Mouse (Mus musculus) G1E (cell line): Measurements from ENCODE around the gene Arsj.

Experiments
- CTCF ChIP-seq: IDR thresholded peaks from 2 replicates; pipeline ENCODE4 v1.5.1; 2012; ENCODE audit warnings: low read depth, low read length, inconsistent platforms, mixed read lengths
- GATA1 ChIP-seq: IDR thresholded peaks from 2 replicates; pipeline ENCODE4 v1.6.1; 2012; ENCODE audit warnings: borderline replicate concordance, low read length, inconsistent platforms, mixed read lengths
- GATA2 ChIP-seq: IDR thresholded peaks from 2 replicates; pipeline ENCODE4 v1.6.1; 2012; ENCODE audit warnings: low read depth, low read length, inconsistent platforms, borderline replicate concordance
- POLR2AphosphoS5 ChIP-seq: IDR thresholded peaks from 2 replicates; pipeline ENCODE4 v1.6.1; 2012; ENCODE audit warnings: low read depth, low read length, inconsistent platforms; ENCODE audit not compliant: insufficient replicate concordance
- TAL1 ChIP-seq: conservative IDR thresholded peaks from 2 replicates; pipeline ENCODE4 v1.6.1; 2012; ENCODE audit warnings: low read depth, low read length, inconsistent platforms, mixed read lengths

DNA sequence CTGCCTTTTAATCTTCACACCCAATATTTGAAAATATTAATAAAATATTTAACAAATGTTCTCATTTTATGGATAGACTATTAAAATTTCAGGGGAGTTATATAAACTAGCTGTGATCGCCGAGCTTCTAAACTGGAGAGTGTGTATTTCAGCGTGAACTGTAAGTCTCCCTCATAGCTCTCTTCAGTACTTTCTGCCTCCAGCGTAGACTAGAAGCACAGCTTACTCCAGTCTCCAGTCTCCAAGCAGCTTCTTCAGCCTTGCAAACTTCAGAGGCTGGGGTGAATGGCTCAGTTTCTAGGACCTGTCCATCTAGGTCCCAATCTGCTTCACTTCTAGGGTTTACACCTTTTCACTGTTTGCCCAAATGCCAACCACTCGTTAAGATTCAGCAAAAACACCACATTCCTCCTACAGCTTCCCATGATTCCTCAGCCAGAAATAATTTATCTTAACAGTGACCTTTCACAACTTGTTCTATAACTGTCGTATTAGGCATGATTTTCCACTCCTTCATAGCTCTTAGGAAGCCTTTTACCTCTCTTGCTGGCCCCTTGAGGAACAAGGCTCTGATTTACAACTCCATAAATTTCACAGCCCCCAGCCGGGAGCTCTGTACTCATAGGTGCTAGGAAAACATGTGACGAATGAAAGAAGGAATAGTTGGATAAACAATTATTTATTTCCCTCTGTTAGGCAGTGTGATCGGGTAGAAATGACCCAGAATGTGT lies 9.5 kb downstream of the Arsj start:
- TF ChIP-seq GATA1, result no peak
- no peak for TF ChIP-seq CTCF
- no peak for TF ChIP-seq POLR2AphosphoS5
- TF ChIP-seq GATA2, result no peak
- TF ChIP-seq TAL1, result no peak
